Mouse (Mus musculus): Measurements from ENCODE around the gene Sdhc.

- TF ChIP-seq HCFC1 (IDR thresholded peaks at IDR 0.05; ENCODE audit: low read depth, low read length) = no peak
- TF ChIP-seq CTCF (conservative IDR thresholded peaks at IDR 0.05 in 1 of 2, IDR thresholded peaks at IDR 0.05 in 1 of 2; ENCODE audit: low read depth in 2 of 2, low read length in 2 of 2) = no peak
- TF ChIP-seq POLR2A (IDR thresholded peaks at IDR 0.05; ENCODE audit: low read depth, low read length) = no peak
- TF ChIP-seq EP300 (IDR thresholded peaks at IDR 0.05; ENCODE audit: low read length) = no peak
- TF ChIP-seq JUND (conservative IDR thresholded peaks at IDR 0.05; ENCODE audit: low read depth, low read length) = no peak
- no peak for TF ChIP-seq TCF12 (IDR thresholded peaks at IDR 0.05; ENCODE audit: low read depth, low read length)
- TF ChIP-seq CHD2 (IDR thresholded peaks at IDR 0.05; ENCODE audit: low read length) = no peak
- no peak for TF ChIP-seq UBTF (IDR thresholded peaks at IDR 0.05; ENCODE audit: low read depth, low read length)
- no peak for TF ChIP-seq RAD21 (IDR thresholded peaks at IDR 0.05; ENCODE audit: low read depth, low read length)
- TF ChIP-seq E2F4 (IDR thresholded peaks at IDR 0.05; ENCODE audit: insufficient replicate concordance, low read depth, low read length) = no peak
- no peak for TF ChIP-seq POLR2AphosphoS2 (IDR thresholded peaks at IDR 0.05; ENCODE audit: low read depth, low read length)
- no peak for TF ChIP-seq NRF1 (IDR thresholded peaks at IDR 0.05; ENCODE audit: low read depth, low read length)
- TF ChIP-seq CHD1 (IDR thresholded peaks at IDR 0.05; ENCODE audit: low read depth, low read length) = no peak
- TF ChIP-seq GABPA (IDR thresholded peaks at IDR 0.05; ENCODE audit: insufficient replicate concordance, low read depth, low read length) = no peak
Measured at GRCm38 (mm10) chr1:171129251-171129650, 21.2 kb downstream of the Sdhc start.

Measured in CH12.LX (cell line).